Comparison of ENCODE assay signal across 29 mouse cellular contexts in the genomic region with DNA sequence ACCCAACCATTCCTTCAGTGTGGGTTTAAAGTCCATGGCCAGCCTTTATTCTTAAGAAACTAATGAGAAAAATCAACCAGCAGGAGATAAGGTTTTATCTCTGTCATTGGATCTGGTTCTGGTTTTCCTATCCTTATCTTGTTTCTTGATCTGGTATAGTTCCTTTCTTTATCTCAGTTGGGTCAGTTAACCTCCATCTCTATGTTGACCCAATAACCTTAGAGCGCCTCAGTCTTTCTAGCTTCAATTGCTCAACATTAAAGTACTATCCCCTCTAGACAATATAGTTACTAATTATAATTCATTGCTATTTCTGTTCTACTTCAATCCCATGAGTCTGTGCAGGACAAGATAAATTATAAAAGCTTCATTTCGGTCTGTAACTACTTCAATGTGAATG. TPM values are rescaled to one million over a fixed set of nuclear protein-coding genes. Genes with fewer than 3 reads are reported as not detected.
DNase-seq lines count a peak whose midpoint lies in the region; ATAC-seq and TF ChIP-seq lines count a peak whose summit lies in the region.
"Had no signal": no experiment of that assay in that cellular context is flagged by ENCODE, and none has a peak within 500 bp of the region (broad histone marks: within the 10 kb centered on the region; RNA-seq: fewer than 3 reads in every experiment).

No protein-coding gene starts in this region.

- intact Hi-C loops in heart, postnatal 14 days (cut with DNase I) = no loop called here

- TF ChIP-seq RAD21 in MEL (IDR thresholded peaks at IDR 0.05; ENCODE audit: low read depth, low read length) = no peak

- no peak for TF ChIP-seq CTCF in kidney, adult 2 months (conservative IDR thresholded peaks at IDR 0.05; ENCODE audit: insufficient read depth, insufficient read length, low read depth, low read length)
- TF ChIP-seq CTCF in MEL (IDR thresholded peaks at IDR 0.05 in 2 of 3, conservative IDR thresholded peaks at IDR 0.05 in 1 of 3; ENCODE audit: control insufficient read depth in 1 of 3, insufficient read depth in 1 of 3, low read depth in 2 of 3, low read length in 3 of 3, poor library complexity in 1 of 3, severe bottlenecking in 1 of 3) = no peak

- no peak overlapping the region for H3K27ac ChIP-seq in kidney, adult 2 months (ENCODE audit: insufficient read depth, low read depth, low read length)
- H3K27ac ChIP-seq in kidney, embryonic 16.5 days (ENCODE audit: low read length) = no peak overlapping the region
- no peak overlapping the region for H3K27ac ChIP-seq in MEL (ENCODE audit: control insufficient read depth, low read depth, low read length)
- no peak overlapping the region for H3K27ac ChIP-seq in intestine, embryonic 16.5 days (ENCODE audit: low read length)
- H3K27ac ChIP-seq: embryonic facial prominence, embryonic 13.5 days; embryonic facial prominence, embryonic 15.5 days; forebrain, embryonic 10.5 days; forebrain, embryonic 12.5 days had no signal

- DNase-seq in kidney, adult 2 months = peak; percentile 12
- DNase-seq in 416B (ENCODE audit: low read depth) (peak; percentile 53), MEL (ENCODE audit: low read depth, low spot score) (no peak)
- no peak for DNase-seq in lung, adult 18-20 months
- DNase-seq in right cerebral cortex, adult 2 months (ENCODE audit: low spot score in 2 of 2) = no peak
- DNase-seq in heart, postnatal 14 days = no peak
- DNase-seq: adrenal gland, adult 2 months; adrenal gland, postnatal 10 days; adrenal gland, postnatal 25 days; B cell, adult 2 months; cerebellum, adult 11 months; cerebellum, adult 18-20 months; cerebellum, adult 8-10 months; cerebellum, adult 9-11 months; cerebellum, postnatal 14 days; cerebellum, postnatal 36 days; embryo, embryonic 11 days had no signal

- no peak overlapping the region for H3K9ac ChIP-seq in kidney, embryonic 16.5 days (replicated peaks; ENCODE audit: low read length)
- H3K9ac ChIP-seq in MEL (ENCODE audit: control insufficient read depth, low read depth, low read length, poor library complexity, severe bottlenecking) = no peak overlapping the region
- H3K9ac ChIP-seq in intestine, embryonic 16.5 days (ENCODE audit: low read depth, low read length) = no peak overlapping the region
- H3K9ac ChIP-seq: embryonic facial prominence, embryonic 13.5 days; embryonic facial prominence, embryonic 15.5 days; forebrain, embryonic 12.5 days had no signal

- ATAC-seq in kidney, embryonic 16.5 days (ENCODE audit: low FRiP score, low TSS enrichment) = no peak
- ATAC-seq in intestine, embryonic 16.5 days = peak; percentile 53; the same call in 1 of the 2 replicates
- ATAC-seq: CD4-positive, CD25-positive, alpha-beta regulatory T cell, adult 4 months; forebrain, embryonic 14.5 days; forebrain, embryonic 16.5 days had no signal

- H3K36me3 ChIP-seq in kidney, adult 2 months (ENCODE audit: control insufficient read depth, insufficient read depth, low read length) = no peaks in the 10 kb centered on the region
- H3K36me3 ChIP-seq in kidney, embryonic 16.5 days (ENCODE audit: insufficient read depth, low read length) = no peaks in the 10 kb centered on the region
- H3K36me3 ChIP-seq in MEL (ENCODE audit: control insufficient read depth in 1 of 2, insufficient read depth in 2 of 2, low read length in 2 of 2) = no peaks in the 10 kb centered on the region
- H3K36me3 ChIP-seq in intestine, embryonic 16.5 days (ENCODE audit: control insufficient read depth, insufficient read depth, low read length) = no peaks in the 10 kb centered on the region
- H3K36me3 ChIP-seq: embryonic facial prominence, embryonic 13.5 days; embryonic facial prominence, embryonic 15.5 days; forebrain, embryonic 10.5 days; forebrain, embryonic 12.5 days; G1E had no signal

- no peaks in the 10 kb centered on the region for H3K4me1 ChIP-seq in kidney, adult 2 months (ENCODE audit: control insufficient read depth, insufficient read depth, low read length)
- H3K4me1 ChIP-seq in kidney, embryonic 16.5 days (ENCODE audit: insufficient read depth, low read length) = no peaks in the 10 kb centered on the region
- H3K4me1 ChIP-seq in MEL (ENCODE audit: control insufficient read depth in 1 of 2, insufficient read depth in 2 of 2, low read length in 2 of 2) = no peaks in the 10 kb centered on the region
- H3K4me1 ChIP-seq in intestine, embryonic 16.5 days (ENCODE audit: control insufficient read depth, insufficient read depth, low read length) = no peaks in the 10 kb centered on the region
- H3K4me1 ChIP-seq: embryonic facial prominence, embryonic 13.5 days; embryonic facial prominence, embryonic 15.5 days had no signal

- WGBS in kidney, adult 2 months = 79% methylated on average over 2 of the region's 2 CpGs
- WGBS in kidney, embryonic 16.5 days = 76% methylated on average over 2 of the region's 2 CpGs
- 78% methylated on average over 2 of the region's 2 CpGs for whole genome bisulfite sequencing in intestine, embryonic 16.5 days

- H3K79me2 ChIP-seq in MEL (ENCODE audit: control insufficient read depth, insufficient read depth, low read length, poor library complexity) = no peaks in the 10 kb centered on the region

- no peak for TF ChIP-seq POLR2A in kidney, adult 2 months (IDR thresholded peaks at IDR 0.05; ENCODE audit: low read depth, low read length)
- no peak for TF ChIP-seq POLR2A in MEL (IDR thresholded peaks at IDR 0.05; ENCODE audit: control insufficient read depth in 1 of 2, insufficient read depth in 1 of 2, low read depth in 1 of 2, low read length in 2 of 2, poor library complexity in 1 of 2)

- H3K4me2 ChIP-seq in kidney, embryonic 16.5 days (replicated peaks; ENCODE audit: low read depth, low read length) = no peak overlapping the region
- no peak overlapping the region for H3K4me2 ChIP-seq in intestine, embryonic 16.5 days (ENCODE audit: low read depth, low read length)
- H3K4me2 ChIP-seq: embryonic facial prominence, embryonic 13.5 days; embryonic facial prominence, embryonic 15.5 days; forebrain, embryonic 12.5 days had no signal

- H3K9me3 ChIP-seq in kidney, embryonic 16.5 days (ENCODE audit: low read length) = no peaks in the 10 kb centered on the region
- H3K9me3 ChIP-seq in MEL (replicated peaks; ENCODE audit: insufficient read depth, low read length) = no peaks in the 10 kb centered on the region
- no peaks in the 10 kb centered on the region for H3K9me3 ChIP-seq in intestine, embryonic 16.5 days (ENCODE audit: control insufficient read depth, low read length)
- H3K9me3 ChIP-seq: embryonic facial prominence, embryonic 13.5 days; embryonic facial prominence, embryonic 15.5 days; forebrain, embryonic 10.5 days; forebrain, embryonic 12.5 days; G1E had no signal

- no peak for TF ChIP-seq EP300 in MEL (IDR thresholded peaks at IDR 0.05; ENCODE audit: low read depth in 1 of 2, low read length in 2 of 2)

- H3K4me3 ChIP-seq in kidney, adult 2 months (ENCODE audit: insufficient read depth, low read depth, low read length) = no peak overlapping the region
- no peak overlapping the region for H3K4me3 ChIP-seq in kidney, embryonic 16.5 days (ENCODE audit: low read length)
- no peak overlapping the region for H3K4me3 ChIP-seq in MEL (ENCODE audit: control insufficient read depth in 1 of 2, insufficient read depth in 1 of 2, low read depth in 2 of 2, low read length in 2 of 2)
- no peak overlapping the region for H3K4me3 ChIP-seq in intestine, embryonic 16.5 days (ENCODE audit: low read length)
- H3K4me3 ChIP-seq: embryonic facial prominence, embryonic 13.5 days; embryonic facial prominence, embryonic 15.5 days; erythroblast, embryonic 14.5 days; forebrain, embryonic 10.5 days; forebrain, embryonic 12.5 days had no signal

- H3K27me3 ChIP-seq in kidney, adult 2 months (replicated peaks; ENCODE audit: control insufficient read depth, insufficient read depth, low read length) = no peaks in the 10 kb centered on the region
- H3K27me3 ChIP-seq in kidney, embryonic 16.5 days (ENCODE audit: insufficient read depth, low read length) = no peaks in the 10 kb centered on the region
- no peaks in the 10 kb centered on the region for H3K27me3 ChIP-seq in MEL (ENCODE audit: control insufficient read depth in 1 of 2, insufficient read depth in 2 of 2, low read length in 2 of 2)
- H3K27me3 ChIP-seq in intestine, embryonic 16.5 days (replicated peaks; ENCODE audit: control insufficient read depth, insufficient read depth, low read length) = no peaks in the 10 kb centered on the region
- H3K27me3 ChIP-seq: CH12.LX; embryonic facial prominence, embryonic 13.5 days; embryonic facial prominence, embryonic 15.5 days; forebrain, embryonic 12.5 days had no signal

TF ChIP-seq in MEL, 35 proteins besides CTCF, POLR2A, EP300 and RAD21:
- TF ChIP-seq HCFC1 (IDR thresholded peaks at IDR 0.05; ENCODE audit: low read depth, low read length) (no peak), GATA1 (IDR thresholded peaks at IDR 0.05; ENCODE audit: low read depth, low read length) (0 out of 2 replicates have a peak, but pooled peaks have one; percentile 30)

RNA-seq across cellular contexts. Expression of gene Rpl36a-ps1, which starts 56.7 kb away (rescaled TPM):
- polyA plus RNA-seq in kidney, adult 2 months (2012; rRNA removed) = not detected in 2 replicates
- 0.82 and 2.1 TPM in 2 replicates for polyA plus RNA-seq in kidney, embryonic 16.5 days (2015; fragmentation: Nextera tagmentation; extraction: Ambion mirVana)
- total RNA-seq in MEL (2012; rRNA removed) = 77.1 and 157 TPM in 2 replicates
- 1 to 10 TPM in 1 of 2 experiments, not detected in 1; 7.4 TPM for polyA plus RNA-seq in MEL (2012; ENCODE audit: insufficient read depth in 1 of 2, insufficient read length in 2 of 2, low read depth in 1 of 2, low replicate concordance in 2 of 2, missing spikeins in 1 of 2)
- 0.49 and 0.59 TPM in 2 replicates for polyA plus RNA-seq in intestine, embryonic 16.5 days (2015; fragmentation: Nextera tagmentation; extraction: Ambion mirVana)
- total RNA-seq in heart, postnatal 14 days (2021) = 1 to 10 TPM; 1.1 to 3.7 TPM
- polyA plus RNA-seq: adrenal gland, adult 2 months; forebrain, embryonic 16.5 days had no signal

Comparison
In these comparisons a context has a peak if more than half of its experiments do, and no peak if none do; other contexts are left out.
1. DNase-seq: peak in kidney, adult 2 months (single experiment) and 416B (single experiment); none in MEL (single experiment), lung, adult 18-20 months (0 of 2), right cerebral cortex, adult 2 months (0 of 2) and heart, postnatal 14 days (0 of 2).